Mouse (Mus musculus): ENCODE results near the gene Irgq. TPM values are rescaled to one million over a fixed set of nuclear protein-coding genes. Genes with fewer than 3 reads are reported as not detected.
A peak's percentile ranks its signal among the peaks of the same experiment; 100 is the strongest.

Irgq gene
- polyA plus RNA-seq, 1 experiment from 2014 or later: 30.3 TPM

GRCm38 (mm10) chr7:24585995-24586394 is 55.5 kb downstream of the Irgq start:
- no peak overlapping the region for H3K4me3 ChIP-seq (replicated peaks; ENCODE audit: low read depth, low read length)

GRCm38 (mm10) chr7:24586828-24587227 is 56.3 kb downstream of the Irgq start:
- H3K9me3 ChIP-seq (ENCODE audit: control insufficient read depth, low read length): no peaks in the 10 kb centered on the region
- peak overlapping the region; percentile 43 for H3K4me3 ChIP-seq (replicated peaks; ENCODE audit: low read depth, low read length)
- H3K9ac ChIP-seq (replicated peaks; ENCODE audit: low read length): peak overlapping the region; percentile 59
- no peaks in the 10 kb centered on the region for H3K36me3 ChIP-seq (ENCODE audit: control insufficient read depth, insufficient read depth, low read length)
- ATAC-seq (ENCODE audit: low FRiP score, low TSS enrichment) (peak; percentile 34; the same call in 1 of the 2 replicates), DNase-seq (peak; percentile 35)
- H3K4me2 ChIP-seq (ENCODE audit: low read length): peak overlapping the region; percentile 55
- no peaks in the 10 kb centered on the region for H3K4me1 ChIP-seq (ENCODE audit: control insufficient read depth, insufficient read depth, low read length)
- 0 out of 2 replicates have a peak overlapping the region, but pooled peaks have one; percentile 43 for H3K27ac ChIP-seq (replicated peaks; ENCODE audit: low read depth, low read length)
- 10% methylated on average over 8 of the region's 8 CpGs for WGBS
- H3K27me3 ChIP-seq (ENCODE audit: control insufficient read depth, insufficient read depth, low read length): peaks cover 18% of the 10 kb centered on the region; the same call in 1 of the 2 replicates

More at GRCm38 (mm10) chr7:24585995-24586394, 55.5 kb downstream of the Irgq start:
- 40% methylated on average over 16 of the region's 16 CpGs for WGBS
- Histone ChIP-seq H3K27ac (replicated peaks; ENCODE audit: low read depth, low read length) (no peak overlapping the region), H3K36me3 (ENCODE audit: control insufficient read depth, insufficient read depth, low read length) (no peaks in the 10 kb centered on the region), H3K9ac (replicated peaks; ENCODE audit: low read length) (no peak overlapping the region), H3K9me3 (ENCODE audit: control insufficient read depth, low read length) (no peaks in the 10 kb centered on the region), H3K27me3 (ENCODE audit: control insufficient read depth, insufficient read depth, low read length) (peaks cover 18% of the 10 kb centered on the region; the same call in 1 of the 2 replicates), H3K4me1 (ENCODE audit: control insufficient read depth, insufficient read depth, low read length) (no peaks in the 10 kb centered on the region), H3K4me2 (ENCODE audit: low read length) (no peak overlapping the region)
- no peak for ATAC-seq (ENCODE audit: low FRiP score, low TSS enrichment)
- no peak for DNase-seq

- peak within 1 kb of the TSS; percentile 43; the same call in 1 of the 2 replicates for H3K27ac ChIP-seq (replicated peaks; ENCODE audit: low read depth, low read length)
- WGBS: 6% methylated on average over 30 of the region's 30 CpGs
Observed at GRCm38 (mm10) chr7:24587330-24588105, 57.0 kb downstream of the Irgq start, which contains the start of the genes Ethe1 and Zfp575. Ethe1 (plus strand) TSS chr7:24587543. Zfp575 (minus strand) TSS chr7:24587641.

More at GRCm38 (mm10) chr7:24587330-24588105, 57.0 kb downstream of the Irgq start, which contains the start of the genes Ethe1 and Zfp575:
- H3K27me3 ChIP-seq (ENCODE audit: control insufficient read depth, insufficient read depth, low read length): peaks cover 18% of the 10 kb centered on the region; the same call in 1 of the 2 replicates
- H3K4me2 ChIP-seq (ENCODE audit: low read length): peak within 1 kb of the TSS; percentile 55
- H3K4me1 ChIP-seq (ENCODE audit: control insufficient read depth, insufficient read depth, low read length): no peaks in the 10 kb centered on the region
- peak within 1 kb of the TSS; percentile 43 for H3K4me3 ChIP-seq (replicated peaks; ENCODE audit: low read depth, low read length)
- DNase-seq (peak; percentile 91), ATAC-seq (ENCODE audit: low FRiP score, low TSS enrichment) (peak; percentile 64; the same call in 1 of the 2 replicates)
- H3K36me3 ChIP-seq (ENCODE audit: control insufficient read depth, insufficient read depth, low read length): no peaks in the 10 kb centered on the region
- no peaks in the 10 kb centered on the region for H3K9me3 ChIP-seq (ENCODE audit: control insufficient read depth, low read length)
- H3K9ac ChIP-seq (replicated peaks; ENCODE audit: low read length): peak within 1 kb of the TSS; percentile 59

Other genes with a start within 250 kb of the Irgq start
- gene Zfp61, start 229.5 kb upstream of the Irgq start, polyA plus RNA-seq (2014; fragmentation: Nextera tagmentation; extraction: Ambion mirVana): 34.2 and 34.3 TPM in 2 replicates
- gene Zfp94, start 214.0 kb upstream of the Irgq start, polyA plus RNA-seq (2014; fragmentation: Nextera tagmentation; extraction: Ambion mirVana): 18.9 and 19.2 TPM in 2 replicates
- gene Tescl, start 196.8 kb upstream of the Irgq start, polyA plus RNA-seq (2014; fragmentation: Nextera tagmentation; extraction: Ambion mirVana): not detected in 2 replicates
- not detected in 2 replicates for gene Lypd5, start 181.5 kb upstream of the Irgq start, polyA plus RNA-seq (2014; fragmentation: Nextera tagmentation; extraction: Ambion mirVana)
- 0.43 and 0.45 TPM in 2 replicates for gene Kcnn4, start 160.4 kb upstream of the Irgq start, polyA plus RNA-seq (2014; fragmentation: Nextera tagmentation; extraction: Ambion mirVana)
- gene Smg9, start 131.1 kb upstream of the Irgq start, polyA plus RNA-seq (2014; fragmentation: Nextera tagmentation; extraction: Ambion mirVana): 32.9 and 33.3 TPM in 2 replicates
- gene Irgc1, start 78.4 kb upstream of the Irgq start, polyA plus RNA-seq (2014; fragmentation: Nextera tagmentation; extraction: Ambion mirVana): not detected in 2 replicates
- 1.1 and 2.6 TPM in 2 replicates for gene Plaur, start 68.2 kb upstream of the Irgq start, polyA plus RNA-seq (2014; fragmentation: Nextera tagmentation; extraction: Ambion mirVana)
- 26.2 and 63.4 TPM in 2 replicates for gene Cadm4, start 48.7 kb upstream of the Irgq start, polyA plus RNA-seq (2014; fragmentation: Nextera tagmentation; extraction: Ambion mirVana)
- 216 and 303 TPM in 2 replicates for gene Zfp428, start 23.7 kb upstream of the Irgq start, polyA plus RNA-seq (2014; fragmentation: Nextera tagmentation; extraction: Ambion mirVana)
- 0.93 and 1.8 TPM in 2 replicates for gene AC161166.1, start 18.2 kb upstream of the Irgq start, polyA plus RNA-seq (2014; fragmentation: Nextera tagmentation; extraction: Ambion mirVana)
- gene Pinlyp, start 15.4 kb downstream of the Irgq start, polyA plus RNA-seq (2014; fragmentation: Nextera tagmentation; extraction: Ambion mirVana): not detected in 2 replicates
- 55.0 and 55.8 TPM in 2 replicates for gene Xrcc1, start 15.6 kb downstream of the Irgq start, polyA plus RNA-seq (2014; fragmentation: Nextera tagmentation; extraction: Ambion mirVana)
- 18.5 and 24.2 TPM in 2 replicates for gene Ethe1, start 56.9 kb downstream of the Irgq start, polyA plus RNA-seq (2014; fragmentation: Nextera tagmentation; extraction: Ambion mirVana)
- 9.2 and 12.1 TPM in 2 replicates for gene Zfp575, start 57.0 kb downstream of the Irgq start, polyA plus RNA-seq (2014; fragmentation: Nextera tagmentation; extraction: Ambion mirVana)
- gene Phldb3, start 80.1 kb downstream of the Irgq start, polyA plus RNA-seq (2014; fragmentation: Nextera tagmentation; extraction: Ambion mirVana): not detected in 2 replicates
- 0.13 and 0.26 TPM in 2 replicates for gene Lypd3, start 105.9 kb downstream of the Irgq start, polyA plus RNA-seq (2014; fragmentation: Nextera tagmentation; extraction: Ambion mirVana)
- gene Tex101, start 146.0 kb downstream of the Irgq start, polyA plus RNA-seq (2014; fragmentation: Nextera tagmentation; extraction: Ambion mirVana): not detected in 2 replicates
- not detected in 2 replicates for gene BC049730, start 178.6 kb downstream of the Irgq start, polyA plus RNA-seq (2014; fragmentation: Nextera tagmentation; extraction: Ambion mirVana)
- gene Gm4763, start 196.2 kb downstream of the Irgq start, polyA plus RNA-seq (2014; fragmentation: Nextera tagmentation; extraction: Ambion mirVana): not detected in 2 replicates
- gene Cd177, start 229.6 kb downstream of the Irgq start, polyA plus RNA-seq (2014; fragmentation: Nextera tagmentation; extraction: Ambion mirVana): 0.24 and 1.2 TPM in 2 replicates
- gene Ceacam10, start 246.5 kb downstream of the Irgq start, polyA plus RNA-seq (2014; fragmentation: Nextera tagmentation; extraction: Ambion mirVana): not detected in 2 replicates